Mouse (Mus musculus) embryonic fibroblast, embryonic 13.5 days (primary cell): ENCODE results near the gene Bet1. TPM values are rescaled to one million over a fixed set of nuclear protein-coding genes. Genes with fewer than 3 reads are reported as not detected.

Source experiments
- H3K27ac ChIP-seq: 2 replicates; pipeline ENCODE4 v1.5.1; 2012; ENCODE audit warnings: low read length, control low read depth, inconsistent platforms; ENCODE audit not compliant: insufficient read depth
- H3K4me1 ChIP-seq: 2 replicates; pipeline ENCODE4 v1.6.1; 2011; ENCODE audit warnings: low read length; ENCODE audit not compliant: control insufficient read depth, insufficient read depth
- H3K4me3 ChIP-seq: 2 replicates; pipeline ENCODE4 v1.5.1; 2011; ENCODE audit warnings: mild to moderate bottlenecking, control low read depth, low read length; ENCODE audit not compliant: insufficient read depth
- CTCF ChIP-seq: IDR thresholded peaks from 2 replicates; pipeline ENCODE4 v1.5.1; 2011; ENCODE audit warnings: mild to moderate bottlenecking, control low read depth, low read length, moderate library complexity, borderline replicate concordance; ENCODE audit not compliant: insufficient read depth
- POLR2A ChIP-seq: IDR thresholded peaks from 2 replicates; pipeline ENCODE4 v1.6.1; 2011; ENCODE audit warnings: low read depth, mild to moderate bottlenecking, control low read depth, low read length, moderate library complexity
- polyA plus RNA-seq: library from polyadenylated mRNA; stranded (reverse); fragments of >200 nt; gene quantifications from 2 replicates; pipeline ENCODE4 v1.2.4, GENCODE M21; 2011; ENCODE audit warnings: low read depth; ENCODE audit not compliant: missing spikeins, insufficient read length

The Bet1 gene
- 49.6 and 61.8 TPM in 2 replicates for polyA plus RNA-seq

DNA sequence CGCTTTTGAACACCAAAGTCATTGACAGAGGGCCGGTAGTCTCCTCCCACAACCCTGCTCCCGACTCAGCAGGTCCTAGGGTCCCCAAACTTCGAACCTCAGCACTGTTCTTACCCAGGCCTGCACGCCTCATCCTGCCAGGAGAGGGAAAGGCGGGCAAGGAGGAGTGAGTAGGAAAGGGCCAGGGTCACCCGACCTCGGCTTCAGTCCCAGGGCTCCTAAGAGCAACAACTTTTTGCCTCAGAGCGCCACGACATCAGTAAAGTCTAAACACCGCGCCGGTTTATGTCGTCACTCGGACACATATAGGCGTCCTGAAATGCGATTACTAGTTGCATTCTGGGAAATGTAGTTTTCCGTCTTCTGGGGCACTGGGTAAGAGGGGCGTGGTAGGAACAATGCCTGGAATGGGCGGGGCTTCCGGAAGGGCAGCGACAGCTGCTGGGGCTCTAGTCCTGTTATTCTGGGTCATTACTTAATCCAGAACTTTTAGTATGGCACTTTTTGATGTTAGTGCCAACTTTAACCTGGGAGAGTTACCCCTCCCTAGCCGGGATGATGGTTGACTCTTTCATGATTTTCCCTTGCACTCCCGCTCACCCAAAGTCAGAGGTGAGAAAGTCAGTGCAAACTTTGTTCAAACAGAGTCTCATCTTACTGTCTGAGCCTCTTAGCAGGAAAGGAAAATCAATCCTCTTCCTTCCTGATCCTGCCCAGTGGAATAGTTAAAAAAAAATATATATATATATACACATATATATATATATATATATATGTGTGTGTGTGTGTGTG lies at the start of gene Bet1:
TSS of gene Bet1 (minus strand) at position 310 of the 792 bp plus-strand sequence.
- peak within 1 kb of the TSS; percentile 81 for H3K4me3 ChIP-seq
- peak within 1 kb of the TSS; percentile 5; the same call in 1 of the 2 replicates for H3K27ac ChIP-seq
- TF ChIP-seq POLR2A, result peak; percentile 64
- TF ChIP-seq CTCF, result no peak
- no peaks in the 10 kb centered on the region for H3K4me1 ChIP-seq

DNA sequence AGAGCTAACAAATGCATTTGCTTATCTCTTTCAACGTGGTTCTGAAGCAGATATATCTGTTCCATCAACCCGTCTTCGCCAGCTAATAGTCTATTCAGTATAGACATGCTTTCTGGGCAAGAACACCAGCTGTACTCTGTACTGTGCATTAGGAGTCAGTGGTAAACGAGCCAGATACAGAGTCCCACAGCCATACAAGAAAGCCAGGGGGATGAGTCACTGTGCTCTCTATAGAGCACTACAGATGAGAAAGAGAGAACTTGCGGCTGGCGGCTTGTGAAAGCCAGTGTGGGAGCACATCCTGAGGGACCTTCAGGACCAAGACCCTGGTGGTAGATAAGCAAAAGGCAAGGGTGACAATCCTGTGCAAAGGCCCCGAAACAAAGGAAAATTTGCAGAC lies 45.5 kb upstream of the Bet1 start:
- H3K4me1 ChIP-seq, result no peaks in the 10 kb centered on the region
- no peak overlapping the region for H3K4me3 ChIP-seq
- no peak overlapping the region for H3K27ac ChIP-seq
- TF ChIP-seq CTCF (no peak), POLR2A (no peak)

DNA sequence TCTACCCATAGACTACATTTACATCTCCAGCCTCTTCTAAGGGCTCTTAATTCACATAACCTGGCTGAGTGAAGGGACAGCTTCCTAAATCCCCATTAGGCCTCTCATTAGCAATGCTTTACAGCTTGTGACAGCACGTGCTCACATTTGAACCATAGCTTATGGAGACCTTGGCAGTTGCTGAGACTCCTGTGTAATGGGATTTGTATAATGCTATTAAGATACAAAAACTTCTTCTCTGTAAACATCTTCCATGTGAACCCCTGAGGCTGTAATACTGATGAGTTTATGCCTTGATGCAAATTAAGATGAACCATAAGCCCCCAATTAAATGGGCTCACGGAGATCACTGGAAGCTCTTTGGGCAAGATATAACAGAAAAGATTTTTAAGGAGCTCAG lies 44.4 kb upstream of the Bet1 start:
- H3K4me1 ChIP-seq, result no peaks in the 10 kb centered on the region
- TF ChIP-seq CTCF, result no peak
- no peak overlapping the region for H3K27ac ChIP-seq
- no peak overlapping the region for H3K4me3 ChIP-seq

DNA sequence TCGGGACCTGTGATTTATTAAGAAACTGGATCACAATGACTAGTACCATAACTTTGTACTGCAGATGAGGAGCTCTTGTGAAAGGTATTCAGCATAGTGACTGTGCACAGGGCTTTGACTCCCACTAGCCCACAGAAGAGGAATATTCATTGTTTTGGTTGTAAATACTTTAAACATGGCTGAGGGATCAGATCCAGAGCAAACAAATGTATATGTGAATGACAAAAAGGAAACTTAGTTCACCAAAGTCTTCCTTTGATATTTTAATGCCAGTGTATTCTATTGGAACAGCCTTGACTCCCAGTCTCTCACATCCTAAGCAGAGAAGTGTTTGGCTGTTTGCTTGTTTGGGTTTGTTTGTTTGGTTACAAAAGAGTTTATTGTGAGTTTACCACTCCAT lies 31.8 kb upstream of the Bet1 start:
- TF ChIP-seq POLR2A (no peak), CTCF (no peak)
- Histone ChIP-seq H3K4me3 (no peak overlapping the region), H3K27ac (peak overlapping the region; percentile 65)

DNA sequence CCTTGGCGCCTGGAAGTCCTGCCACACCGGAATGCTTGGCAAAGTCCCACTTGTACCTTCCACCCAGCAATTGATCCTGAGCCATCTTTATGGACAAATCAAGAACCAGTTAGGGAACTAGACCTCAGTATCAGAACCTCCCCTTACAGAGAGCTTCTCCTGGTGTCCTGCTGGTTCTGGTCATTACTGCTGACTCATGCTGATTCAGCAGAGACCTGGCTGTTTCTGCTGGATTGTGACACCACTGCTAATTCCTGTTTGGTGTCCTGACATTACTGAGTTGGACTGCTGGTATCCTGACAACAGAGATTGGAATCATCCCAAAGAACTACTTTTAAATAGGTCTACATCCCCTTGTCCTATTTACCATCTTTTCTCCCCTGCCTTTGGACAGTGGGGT lies 3.7 kb upstream of the Bet1 start:
- Histone ChIP-seq H3K27ac (no peak overlapping the region), H3K4me1 (no peaks in the 10 kb centered on the region), H3K4me3 (no peak overlapping the region)
- TF ChIP-seq POLR2A, result no peak
- TF ChIP-seq CTCF, result no peak

More for the DNA sequence above, 31.8 kb upstream of the Bet1 start:
- H3K4me1 ChIP-seq, result no peaks in the 10 kb centered on the region; the same call in 1 of the 2 replicates

DNA sequence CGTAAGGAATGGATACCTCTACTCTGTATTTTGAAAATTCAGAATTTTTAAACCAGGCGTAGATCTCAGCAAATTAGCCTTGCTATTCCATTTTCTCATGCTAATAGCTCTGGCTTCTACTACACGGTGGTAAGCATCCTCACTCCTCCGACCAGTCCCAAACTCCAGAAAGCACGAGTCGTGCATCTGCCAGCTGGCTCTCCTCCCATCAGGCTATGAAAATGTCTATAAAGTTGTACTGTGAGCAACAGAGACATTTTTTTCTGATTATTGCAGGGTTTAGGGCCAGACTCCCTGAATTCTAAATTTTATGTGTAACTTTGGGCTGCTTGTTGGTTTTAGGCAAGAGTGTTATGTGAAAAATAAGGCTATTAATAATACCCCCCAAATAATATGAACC lies 14.5 kb downstream of the Bet1 start:
- no peak overlapping the region for H3K4me3 ChIP-seq
- TF ChIP-seq POLR2A (no peak), CTCF (no peak)
- no peak overlapping the region for H3K27ac ChIP-seq
- H3K4me1 ChIP-seq, result no peaks in the 10 kb centered on the region

DNA sequence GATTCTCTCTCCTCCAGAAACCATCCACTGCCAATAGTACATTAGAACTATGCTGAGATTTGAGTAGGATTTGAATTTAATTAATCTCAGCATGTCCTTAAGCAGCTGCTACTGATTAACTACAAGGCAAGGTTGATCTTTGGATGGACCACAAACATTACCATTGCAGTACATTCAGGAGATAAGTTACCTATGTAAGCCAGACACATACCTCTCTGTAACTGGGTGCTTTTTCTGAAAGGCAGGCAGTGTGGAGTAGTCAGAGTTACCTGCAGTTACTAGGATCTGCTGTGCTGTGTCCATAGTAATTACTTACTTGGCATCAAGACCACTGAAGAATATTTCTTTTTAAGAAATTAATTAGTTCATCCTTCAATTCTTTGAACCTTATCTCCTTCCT lies 17.1 kb downstream of the Bet1 start:
- no peak overlapping the region for H3K4me3 ChIP-seq
- no peaks in the 10 kb centered on the region for H3K4me1 ChIP-seq
- TF ChIP-seq CTCF, result no peak
- H3K27ac ChIP-seq, result no peak overlapping the region

- no peak for TF ChIP-seq CTCF
- no peak for TF ChIP-seq POLR2A
- no peak overlapping the region for H3K27ac ChIP-seq
Observed at GRCm38 (mm10) chr6:4054387-4054786, 32.4 kb downstream of the Bet1 start.

DNA sequence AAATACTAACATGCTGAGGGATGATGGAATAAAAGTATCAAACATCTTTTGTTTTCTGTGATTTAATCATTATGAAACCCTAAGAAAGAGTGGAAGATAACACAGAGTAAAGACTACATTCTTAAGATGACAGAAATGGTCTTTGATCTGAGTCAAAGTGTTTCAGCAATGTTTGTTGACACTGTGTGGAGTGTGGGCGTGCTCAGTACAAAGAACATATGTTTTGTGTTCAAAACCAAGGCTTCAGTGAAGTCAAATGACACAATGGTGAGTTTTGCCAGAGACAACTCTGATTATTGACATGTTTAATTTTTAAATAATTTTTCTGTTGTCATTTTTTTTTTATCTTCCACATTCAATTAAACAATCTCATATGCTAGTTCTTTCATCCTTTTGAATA lies 33.9 kb downstream of the Bet1 start:
- no peaks in the 10 kb centered on the region for H3K4me1 ChIP-seq
- no peak for TF ChIP-seq POLR2A
- TF ChIP-seq CTCF, result no peak
- H3K4me3 ChIP-seq, result no peak overlapping the region
- no peak overlapping the region for H3K27ac ChIP-seq

More at GRCm38 (mm10) chr6:4054387-4054786, 32.4 kb downstream of the Bet1 start:
- no peak overlapping the region for H3K4me3 ChIP-seq
- H3K4me1 ChIP-seq, result no peaks in the 10 kb centered on the region

DNA sequence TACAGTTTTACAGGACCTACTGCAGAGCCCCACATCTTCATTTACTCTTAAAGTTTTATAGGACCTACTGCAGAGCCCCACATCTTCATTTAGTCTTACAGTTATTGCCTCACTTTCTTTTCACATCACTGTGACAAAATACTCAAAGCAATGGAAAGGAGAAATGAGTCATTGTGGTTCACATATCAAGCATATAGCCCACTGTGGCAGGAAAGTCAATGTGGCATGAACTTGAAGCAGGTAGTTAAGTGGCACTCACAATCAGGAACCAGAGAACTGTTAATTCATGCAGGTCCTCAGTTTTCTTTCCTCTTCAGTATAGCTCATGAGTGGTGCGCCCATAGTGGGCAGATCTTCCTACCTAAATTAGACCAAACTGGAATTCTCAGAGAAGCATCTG lies 39.6 kb downstream of the Bet1 start:
- no peak for TF ChIP-seq CTCF
- TF ChIP-seq POLR2A, result no peak
- Histone ChIP-seq H3K4me3 (no peak overlapping the region), H3K4me1 (no peaks in the 10 kb centered on the region), H3K27ac (no peak overlapping the region)
